Mouse (Mus musculus) cerebellum, adult 9-10 months (tissue): ENCODE results near the gene Prl3a1.

Experiments used
- DNase-seq: peaks from one replicate; pipeline ENCODE4 v3.0.0; 2022

Gene Prl3a1

GRCm38 (mm10) chr13:27259136-27259535 is at the start of gene Prl3a1:
TSS of gene Prl3a1 (plus strand) at chr13:27259436.
- DNase-seq, result no peak

GRCm38 (mm10) chr13:27241547-27241946 is 17.7 kb upstream of the Prl3a1 start, which contains the start of gene Prl3b1:
TSS of gene Prl3b1 (plus strand) at chr13:27241847.
- DNase-seq, result no peak

DNA sequence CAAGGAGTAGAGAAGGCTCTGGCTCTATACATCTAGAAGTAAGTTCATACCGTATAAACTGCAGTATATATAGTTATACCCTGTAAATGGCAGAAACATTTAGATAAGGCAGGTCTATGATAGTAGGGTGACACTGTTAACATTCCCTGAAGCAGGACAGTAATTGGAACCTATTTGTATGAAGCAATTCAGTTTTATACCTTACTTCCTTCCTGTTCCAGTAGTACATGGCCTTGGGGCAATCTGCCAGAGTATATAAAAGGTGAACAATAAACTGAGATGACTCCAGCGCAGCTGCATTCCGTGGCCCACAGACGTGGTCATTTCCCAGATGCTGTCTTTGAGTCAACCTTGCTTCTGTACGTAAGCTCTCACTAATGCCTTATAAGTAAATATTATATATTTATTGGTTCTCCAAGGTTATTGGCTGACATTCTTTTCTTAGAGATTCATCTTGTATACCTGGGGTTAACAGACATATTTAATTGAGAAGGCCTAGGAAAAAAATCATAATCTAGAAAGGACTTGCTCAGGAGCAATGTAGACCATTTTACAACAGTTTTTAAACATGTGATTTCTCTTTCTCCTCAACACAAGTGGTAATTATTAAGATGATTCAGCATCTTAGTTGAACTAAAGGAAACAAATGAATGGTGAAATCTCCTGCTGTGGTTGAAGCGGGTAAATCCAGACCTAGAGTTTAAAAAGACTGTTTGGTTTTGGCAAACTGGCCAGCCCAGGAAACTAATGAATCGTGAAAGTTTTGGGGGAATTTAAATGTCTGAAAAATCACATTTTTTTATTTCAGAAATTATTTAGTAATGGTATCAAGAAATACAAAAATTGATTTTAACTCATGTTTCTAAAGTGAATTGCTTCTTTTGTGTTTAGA is 53.3 kb downstream of the Prl3a1 start, which contains the start of gene Prl6a1:
TSS of gene Prl6a1 (plus strand) at position 294 of the 892 bp plus-strand sequence.
- DNase-seq, result no peak
